Mouse (Mus musculus) hindbrain, embryonic 11.5 days (tissue): ENCODE measurements around the gene Tefm. TPM values are rescaled to one million over a fixed set of nuclear protein-coding genes. Genes with fewer than 3 reads are reported as not detected.
"Not testable (repeated sequence)": the region's sequence is repeated elsewhere in the genome, so short reads cannot be mapped to it uniquely, and the experiment has no call there.

Experiments
- ATAC-seq: fragments of 200-750 bp; cut with Nextera tagmentation; 2 replicates; pipeline ENCODE4 v1.8.0; 2017; ENCODE audit warnings: mild to moderate bottlenecking, moderate TSS enrichment, moderate library complexity; ENCODE audit not compliant: low FRiP score
- DNase-seq: peaks from one replicate; pipeline ENCODE4 v3.0.0-alpha.2; 2015; ENCODE audit warnings: low spot score
- H3K27ac ChIP-seq: fragments of 300-500 bp; sonication (generic); 2 replicates; pipeline ENCODE4 v1.5.1; 2014; ENCODE audit warnings: mild to moderate bottlenecking, low read depth, low read length
- H3K27me3 ChIP-seq: fragments of 300-500 bp; sonication (generic); 2 replicates; pipeline ENCODE4 v1.6.1; 2014; ENCODE audit warnings: mild to moderate bottlenecking, low read length, moderate library complexity, mixed read lengths; ENCODE audit not compliant: control insufficient read depth, insufficient read depth
- H3K36me3 ChIP-seq: fragments of 300-500 bp; sonication (generic); 2 replicates; pipeline ENCODE4 v1.6.1; 2014; ENCODE audit warnings: mild to moderate bottlenecking, low read length, moderate library complexity, mixed read lengths; ENCODE audit not compliant: control insufficient read depth, insufficient read depth
- H3K4me1 ChIP-seq: fragments of 300-500 bp; sonication (generic); replicated peaks from 2 replicates; pipeline ENCODE4 v1.6.1; 2014; ENCODE audit warnings: low read length, mixed read lengths; ENCODE audit not compliant: control insufficient read depth, insufficient read depth
- H3K4me2 ChIP-seq: fragments of 300-500 bp; sonication (generic); replicated peaks from 2 replicates; pipeline ENCODE4 v1.6.1; 2014; ENCODE audit warnings: mild to moderate bottlenecking, low read depth, low read length
- H3K4me3 ChIP-seq: fragments of 300-500 bp; sonication (generic); 2 replicates; pipeline ENCODE4 v1.5.1; 2014; ENCODE audit warnings: low read depth, low read length
- H3K9ac ChIP-seq: fragments of 300-500 bp; sonication (generic); 2 replicates; pipeline ENCODE4 v1.6.1; 2014; ENCODE audit warnings: low read depth, low read length
- H3K9me3 ChIP-seq: fragments of 300-500 bp; sonication (generic); 2 replicates; pipeline ENCODE4 v1.6.1; 2016; ENCODE audit warnings: low read length; ENCODE audit not compliant: control insufficient read depth
- WGBS: fragments of 180-500 bp; shearing (Covaris S2); extraction: QIAGEN DNeasy Blood & Tissue Kit; methylation state at CpG from one replicate; pipeline ENCODE4 v1.1.7; 2014; 5-methylcytosine and 5-hydroxymethylcytosine counted together
- polyA plus RNA-seq: library from polyadenylated mRNA; unstranded; fragments of >200 nt; fragmentation: Nextera tagmentation; extraction: Ambion mirVana; gene quantifications from 2 replicates; pipeline ENCODE4 v1.2.1, GENCODE M21; 2014

The Tefm gene
- 29.4 and 34.6 TPM in 2 replicates for polyA plus RNA-seq

GRCm38 (mm10) chr11:80141825-80142521, at the start of gene Tefm:
Gene Tefm (minus strand): TSS chr11:80142175.
- peak within 1 kb of the TSS; percentile 69 for H3K4me3 ChIP-seq
- peak within 1 kb of the TSS; percentile 86 for H3K9ac ChIP-seq
- ATAC-seq (peak; percentile 93), DNase-seq (peak; percentile 94)
- H3K9me3 ChIP-seq = no peaks in the 10 kb centered on the region
- H3K4me2 ChIP-seq = peak within 1 kb of the TSS; percentile 66
- H3K27me3 ChIP-seq = no peaks in the 10 kb centered on the region
- under 1% methylated on average over 40 of the region's 40 CpGs for WGBS
- H3K4me1 ChIP-seq = no peaks in the 10 kb centered on the region; the same call in 1 of the 2 replicates
- peak within 1 kb of the TSS; percentile 73 for H3K27ac ChIP-seq
- no peaks in the 10 kb centered on the region for H3K36me3 ChIP-seq

GRCm38 (mm10) chr11:80190280-80190679, 48.3 kb upstream of the Tefm start:
- 0 out of 2 replicates have a peak, but pooled peaks cover 3% of the 10 kb centered on the region for H3K9me3 ChIP-seq
- no peak overlapping the region for H3K4me3 ChIP-seq
- no peak overlapping the region for H3K4me2 ChIP-seq
- no peak overlapping the region for H3K9ac ChIP-seq
- no peaks in the 10 kb centered on the region for H3K27me3 ChIP-seq
- WGBS = 71% methylated on average over 4 of the region's 4 CpGs
- no peaks in the 10 kb centered on the region for H3K4me1 ChIP-seq
- no peaks in the 10 kb centered on the region for H3K36me3 ChIP-seq
- no peak overlapping the region for H3K27ac ChIP-seq
- ATAC-seq = no peak
- no peak for DNase-seq

GRCm38 (mm10) chr11:80185441-80185976, 43.5 kb upstream of the Tefm start:
- not testable (repeated sequence) for H3K27me3 ChIP-seq, H3K4me1 ChIP-seq, H3K9me3 ChIP-seq, ATAC-seq, H3K36me3 ChIP-seq, H3K4me3 ChIP-seq, H3K9ac ChIP-seq, H3K27ac ChIP-seq, DNase-seq, H3K4me2 ChIP-seq
- WGBS = 66% methylated on average over 5 of the region's 5 CpGs

GRCm38 (mm10) chr11:80184531-80185071, 42.6 kb upstream of the Tefm start:
- Histone ChIP-seq H3K9ac (no peak overlapping the region), H3K27me3 (no peaks in the 10 kb centered on the region), H3K4me3 (peak overlapping the region; percentile 42), H3K4me2 (peak overlapping the region; percentile 42), H3K36me3 (no peaks in the 10 kb centered on the region), H3K4me1 (no peaks in the 10 kb centered on the region), H3K9me3 (no peaks in the 10 kb centered on the region), H3K27ac (no peak overlapping the region)
- 91% methylated on average over 6 of the region's 6 CpGs for WGBS
- ATAC-seq (no peak), DNase-seq (no peak)

GRCm38 (mm10) chr11:80183705-80184255, 41.8 kb upstream of the Tefm start, which contains the start of gene Rnf135:
Gene Rnf135 (plus strand): TSS chr11:80183851.
- no peaks in the 10 kb centered on the region for H3K27me3 ChIP-seq
- DNase-seq (peak; percentile 78), ATAC-seq (peak; percentile 54; the same call in 1 of the 2 replicates)
- H3K36me3 ChIP-seq = no peaks in the 10 kb centered on the region
- H3K9me3 ChIP-seq = no peaks in the 10 kb centered on the region
- peak within 1 kb of the TSS; percentile 46 for H3K9ac ChIP-seq
- H3K4me1 ChIP-seq = no peaks in the 10 kb centered on the region
- 5% methylated on average over 33 of the region's 33 CpGs for WGBS
- peak within 1 kb of the TSS; percentile 42 for H3K4me2 ChIP-seq
- peak within 1 kb of the TSS; percentile 42 for H3K4me3 ChIP-seq
- no peak within 1 kb of the TSS for H3K27ac ChIP-seq

GRCm38 (mm10) chr11:80183054-80183704, 41.2 kb upstream of the Tefm start:
- DNase-seq, ATAC-seq, H3K27me3 ChIP-seq, H3K27ac ChIP-seq, H3K9me3 ChIP-seq, H3K36me3 ChIP-seq, H3K4me1 ChIP-seq: not testable (repeated sequence)
- Histone ChIP-seq H3K4me2 (peak overlapping the region; percentile 42), H3K9ac (peak overlapping the region; percentile 46), H3K4me3 (peak overlapping the region; percentile 42)
- WGBS = 48% methylated on average over 12 of the region's 12 CpGs

GRCm38 (mm10) chr11:80181021-80181749, 39.2 kb upstream of the Tefm start:
- Histone ChIP-seq H3K27me3 (no peaks in the 10 kb centered on the region), H3K4me3 (no peak overlapping the region), H3K9ac (no peak overlapping the region), H3K4me1 (no peaks in the 10 kb centered on the region), H3K36me3 (no peaks in the 10 kb centered on the region), H3K9me3 (no peaks in the 10 kb centered on the region), H3K27ac (no peak overlapping the region), H3K4me2 (no peak overlapping the region)
- no peak for DNase-seq
- WGBS = 75% methylated on average over 5 of the region's 5 CpGs
- no peak for ATAC-seq

GRCm38 (mm10) chr11:80178316-80178715, 36.3 kb upstream of the Tefm start:
- ATAC-seq = no peak
- 85% methylated on average over 8 of the region's 8 CpGs for WGBS

More at GRCm38 (mm10) chr11:80178316-80178715, 36.3 kb upstream of the Tefm start:
- H3K4me2 ChIP-seq = no peak overlapping the region
- no peak overlapping the region for H3K9ac ChIP-seq
- H3K36me3 ChIP-seq = no peaks in the 10 kb centered on the region
- H3K4me3 ChIP-seq = no peak overlapping the region
- H3K27me3 ChIP-seq = no peaks in the 10 kb centered on the region
- DNase-seq = no peak
- H3K4me1 ChIP-seq = no peaks in the 10 kb centered on the region
- no peaks in the 10 kb centered on the region for H3K9me3 ChIP-seq
- no peak overlapping the region for H3K27ac ChIP-seq
